Mouse (Mus musculus): ENCODE measurements at regions not wholly inside any gene's neighbourhood (a gene's known extent, or its start where the extent isn't known, plus 50 kb on each side); places are given as distances from the start of the nearest gene placed in this dataset.

DNA sequence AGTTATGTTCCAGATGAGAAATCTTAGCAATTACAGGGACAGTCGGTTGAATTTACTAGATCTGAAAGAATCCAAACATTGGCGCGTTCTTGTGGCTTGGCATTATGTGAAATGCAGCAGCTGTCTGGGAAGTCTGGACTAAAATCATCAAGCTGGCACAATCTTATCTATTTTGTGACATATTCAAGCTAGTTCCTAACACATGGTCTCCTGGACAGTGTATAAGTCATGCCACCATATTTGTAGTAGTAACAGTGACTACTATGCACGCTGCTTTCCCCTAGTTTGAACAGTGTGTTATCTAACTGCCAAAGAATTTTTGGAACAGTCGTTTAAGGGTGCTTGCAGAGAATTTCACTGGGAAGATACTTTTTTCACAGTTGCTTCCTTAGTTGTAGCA is 396.8 kb downstream of the Ppp1r3a start:
- no peak for DNase-seq

All from gastrocnemius, postnatal 25 days (tissue).